Mouse (Mus musculus) liver, embryonic 14.5 days (tissue): Measurements from ENCODE around the gene Trappc3. TPM values are rescaled to one million over a fixed set of nuclear protein-coding genes. Genes with fewer than 3 reads are reported as not detected.

Experiments
- ATAC-seq: fragments of 200-750 bp; cut with Nextera tagmentation; 2 replicates; pipeline ENCODE4 v1.8.0; 2017; ENCODE audit warnings: moderate number of reproducible peaks, mild to moderate bottlenecking, moderate library complexity; ENCODE audit not compliant: insufficient read depth
- DNase-seq, 3 experiments: peaks; one replicate each; pipeline ENCODE4 v3.0.0-alpha.2; 2012 to 2013; ENCODE audit warnings: low read depth in 3 of 3, low spot score in 3 of 3
- H3K27ac ChIP-seq: fragments of 300-500 bp; sonication (generic); 2 replicates; pipeline ENCODE4 v1.5.1; 2014; ENCODE audit warnings: moderate library complexity, mild to moderate bottlenecking, control low read depth, inconsistent platforms
- H3K27me3 ChIP-seq: fragments of 300-500 bp; sonication (generic); 2 replicates; pipeline ENCODE4 v1.6.1; 2014; ENCODE audit warnings: mild to moderate bottlenecking, low read length, moderate library complexity; ENCODE audit not compliant: control insufficient read depth, insufficient read depth
- H3K36me3 ChIP-seq: fragments of 300-500 bp; sonication (generic); replicated peaks from 2 replicates; pipeline ENCODE4 v1.6.1; 2014; ENCODE audit warnings: low read depth; ENCODE audit not compliant: control insufficient read depth, insufficient read depth
- H3K4me1 ChIP-seq, 2 experiments: fragments of 200-500 bp in 1 of 2; fragments of 300-500 bp in 1 of 2; sonication (generic) in 1 of 2; replicated peaks; 2 replicates each; pipeline ENCODE4 v1.6.1; 2012 to 2014; ENCODE audit warnings: antibody characterized with exemption in 1 of 2, inconsistent platforms in 1 of 2, low read length in 1 of 2; ENCODE audit not compliant: control insufficient read depth in 2 of 2, insufficient read depth in 2 of 2
- H3K4me2 ChIP-seq: fragments of 300-500 bp; sonication (generic); 2 replicates; pipeline ENCODE4 v1.6.1; 2014; ENCODE audit warnings: low read depth, mild to moderate bottlenecking, control low read depth, moderate library complexity
- H3K4me3 ChIP-seq, 2 experiments: fragments of 200-500 bp in 1 of 2; fragments of 300-500 bp in 1 of 2; sonication (generic) in 1 of 2; 2 replicates each; pipeline ENCODE4 v1.5.1; 2012 to 2014; ENCODE audit warnings: low read depth in 2 of 2, low read length in 2 of 2, mild to moderate bottlenecking in 2 of 2, control low read depth in 1 of 2, inconsistent platforms in 1 of 2, moderate library complexity in 1 of 2; ENCODE audit not compliant: insufficient read depth in 1 of 2
- H3K9ac ChIP-seq: fragments of 300-500 bp; sonication (generic); replicated peaks from 2 replicates; pipeline ENCODE4 v1.6.1; 2014; ENCODE audit warnings: mild to moderate bottlenecking, control low read depth, moderate library complexity
- H3K9me3 ChIP-seq: fragments of 300-500 bp; sonication (generic); 2 replicates; pipeline ENCODE4 v1.6.1; 2016; ENCODE audit warnings: low read length, mixed read lengths; ENCODE audit not compliant: control insufficient read depth
- CTCF ChIP-seq: IDR thresholded peaks from 2 replicates; pipeline ENCODE4 v1.5.1; 2016; ENCODE audit warnings: antibody characterized with exemption, low read depth, control low read depth
- EP300 ChIP-seq: IDR thresholded peaks from 2 replicates; pipeline ENCODE4 v1.6.1; 2016; ENCODE audit warnings: antibody characterized with exemption, low read depth
- WGBS: fragments of 180-500 bp; shearing (Covaris S2); extraction: QIAGEN DNeasy Blood & Tissue Kit; methylation state at CpG from one replicate; pipeline ENCODE4 v1.1.7; 2014; ENCODE audit not compliant: insufficient replicate concordance; 5-methylcytosine and 5-hydroxymethylcytosine counted together
- polyA plus RNA-seq, 2 experiments: library from polyadenylated mRNA; depleted of rRNA in 1 of 2; stranded (reverse) in 1 of 2; unstranded in 1 of 2; fragments of >200 nt; fragmentation: Nextera tagmentation in 1 of 2; extraction: Ambion mirVana in 1 of 2; gene quantifications; 2 replicates each; pipeline versions ENCODE4 v1.2.1 to v1.2.3; 2012 to 2014

Trappc3 gene
- polyA plus RNA-seq, 2 experiments = 8.8 to 23.4 TPM

DNA sequence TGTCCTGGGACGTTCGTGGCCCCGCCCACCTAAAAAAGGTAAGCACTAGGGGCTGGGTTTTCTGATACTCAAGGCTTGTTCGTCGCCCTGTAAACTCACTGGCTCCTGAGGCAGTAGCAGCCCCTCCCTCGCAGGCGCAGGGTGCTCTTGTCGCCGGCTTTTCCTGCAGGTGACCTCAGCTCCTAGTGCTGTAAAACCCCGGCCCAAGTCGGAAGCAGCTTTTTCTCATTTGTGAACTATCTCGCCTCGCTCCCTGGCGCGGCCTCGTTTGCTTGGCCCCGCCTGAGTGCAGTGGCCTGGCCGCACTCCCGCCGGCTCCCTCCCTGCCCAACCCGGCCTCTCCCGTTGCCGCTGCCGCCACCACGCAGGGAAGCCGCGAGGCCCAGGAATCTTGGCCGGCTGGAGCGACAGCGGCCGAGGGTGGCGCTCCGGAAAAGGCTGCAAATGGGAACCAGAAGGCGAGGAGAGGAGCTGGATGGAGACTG, 34.5 kb downstream of the Trappc3 start:
- 2% methylated on average over 34 of the region's 34 CpGs for WGBS
- no peaks in the 10 kb centered on the region for H3K9me3 ChIP-seq
- H3K27ac ChIP-seq = no peak overlapping the region
- H3K9ac ChIP-seq = no peak overlapping the region
- DNase-seq (no peak), ATAC-seq (no peak)
- H3K27me3 ChIP-seq = peaks cover 44% of the 10 kb centered on the region
- no peaks in the 10 kb centered on the region for H3K4me1 ChIP-seq
- peak overlapping the region; percentile 7 for H3K4me2 ChIP-seq
- no peaks in the 10 kb centered on the region for H3K36me3 ChIP-seq
- TF ChIP-seq CTCF (no peak), EP300 (no peak)
- H3K4me3 ChIP-seq = no peak overlapping the region

DNA sequence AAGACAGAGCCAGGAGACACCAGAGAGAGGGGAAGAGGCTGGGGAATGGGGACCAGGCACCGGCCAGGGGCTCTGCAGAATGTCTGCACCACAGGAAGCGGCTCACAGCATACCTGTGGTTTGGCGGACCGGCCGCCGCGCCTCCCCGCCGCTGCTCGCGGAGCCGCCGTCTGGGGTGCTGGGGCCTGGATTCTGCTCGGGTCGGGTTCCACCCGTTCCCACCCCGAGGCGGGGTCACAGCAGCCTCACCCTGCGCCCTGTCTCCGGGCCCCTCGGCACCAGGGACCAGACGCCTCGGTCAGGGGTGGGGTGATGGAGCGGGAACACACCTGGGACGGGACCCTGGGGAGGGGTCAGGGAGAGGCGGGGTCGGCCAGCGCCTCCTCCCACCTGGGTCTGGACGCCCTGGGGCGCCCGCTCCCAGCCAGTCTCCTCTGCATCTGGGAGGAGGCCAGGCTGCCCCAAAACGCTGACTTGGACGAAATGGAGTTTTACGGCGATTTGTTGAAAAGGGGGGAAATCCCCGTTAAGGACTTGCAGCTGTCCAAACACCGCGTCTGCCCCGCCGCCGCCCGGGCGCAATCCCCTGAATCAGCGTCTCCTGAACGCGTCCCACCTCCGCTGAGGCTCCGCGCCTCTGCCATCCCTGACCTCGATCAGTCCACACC, 38.9 kb downstream of the Trappc3 start:
- Histone ChIP-seq H3K9me3 (no peaks in the 10 kb centered on the region; the same call in 1 of the 2 replicates), H3K36me3 (no peaks in the 10 kb centered on the region), H3K4me1 (no peaks in the 10 kb centered on the region), H3K27me3 (peaks cover 55% of the 10 kb centered on the region), H3K4me2 (peak overlapping the region; percentile 41), H3K27ac (no peak overlapping the region), H3K4me3 (no peak overlapping the region; a peak in 1 of 4 replicates), H3K9ac (no peak overlapping the region)
- TF ChIP-seq CTCF (no peak), EP300 (no peak)
- WGBS = 2% methylated on average over 50 of the region's 50 CpGs
- ATAC-seq (no peak), DNase-seq (no peak)

DNA sequence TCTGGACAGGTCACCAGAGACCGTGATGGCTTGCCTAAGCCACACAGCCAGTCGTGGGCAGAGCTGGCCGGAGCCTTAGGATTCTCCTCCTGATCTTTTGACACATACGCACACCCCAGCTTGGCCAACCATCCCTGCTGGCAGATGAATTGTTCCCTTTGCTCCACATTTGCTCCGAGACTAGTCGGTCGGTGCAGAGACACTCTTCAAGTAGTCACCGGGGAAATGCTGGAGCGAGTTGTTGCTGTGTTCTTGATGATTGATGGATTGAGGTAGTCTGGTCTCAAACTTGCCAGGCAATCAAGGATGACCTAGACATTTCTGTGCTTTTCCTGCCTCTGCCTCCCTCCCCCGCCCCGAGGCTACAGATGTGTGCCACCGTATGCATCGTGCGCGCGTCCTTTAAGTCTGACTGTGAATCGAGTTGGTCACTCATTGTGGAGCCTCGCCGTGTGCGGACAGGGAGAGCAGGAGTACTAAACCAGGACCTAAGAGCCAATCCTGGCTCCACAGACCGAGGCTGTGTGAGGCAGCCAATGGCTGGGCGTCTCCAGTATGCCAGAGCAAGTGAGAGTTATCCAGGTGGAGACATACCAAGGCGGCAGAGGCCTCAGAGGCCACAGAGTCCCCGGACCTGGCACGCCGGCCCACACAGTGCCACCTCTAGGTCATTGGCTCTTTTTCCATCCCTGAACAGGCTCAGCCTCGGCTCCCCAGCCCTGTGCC, 39.6 kb downstream of the Trappc3 start:
- Histone ChIP-seq H3K4me1 (no peaks in the 10 kb centered on the region), H3K9me3 (no peaks in the 10 kb centered on the region; the same call in 1 of the 2 replicates), H3K4me3 (no peak overlapping the region), H3K27me3 (peaks cover 48% of the 10 kb centered on the region), H3K36me3 (no peaks in the 10 kb centered on the region), H3K4me2 (no peak overlapping the region; the same call in 1 of the 2 replicates), H3K27ac (no peak overlapping the region), H3K9ac (no peak overlapping the region)
- no peak for ATAC-seq
- WGBS = 6% methylated on average over 27 of the region's 27 CpGs
- no peak for DNase-seq
- no peak for TF ChIP-seq CTCF
- TF ChIP-seq EP300 = no peak

DNA sequence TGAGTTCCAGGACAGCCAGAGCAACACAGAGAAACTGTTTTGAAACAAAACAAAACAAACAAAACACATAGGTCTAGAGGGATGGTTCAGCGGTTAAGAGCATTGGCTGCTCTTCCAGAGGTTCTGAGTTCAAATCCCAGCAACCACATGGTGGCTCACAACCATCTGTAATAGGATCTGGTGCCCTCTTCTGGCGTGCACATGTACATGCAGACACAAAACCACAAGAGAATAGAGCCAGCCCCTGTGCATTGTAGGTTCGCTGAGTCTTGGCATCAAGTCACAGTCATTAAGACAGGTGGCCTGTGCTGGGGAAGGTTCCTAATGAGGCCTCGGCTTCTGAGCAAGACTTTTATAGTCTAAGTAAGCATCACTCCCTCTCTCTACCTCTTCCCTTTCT, 41.8 kb downstream of the Trappc3 start:
- H3K4me3 ChIP-seq = no peak overlapping the region
- no peak overlapping the region for H3K9ac ChIP-seq
- no peaks in the 10 kb centered on the region for H3K36me3 ChIP-seq
- H3K27me3 ChIP-seq = peaks cover 34% of the 10 kb centered on the region
- no peaks in the 10 kb centered on the region; the same call in 1 of the 2 replicates for H3K9me3 ChIP-seq
- TF ChIP-seq EP300 = no peak
- peak; percentile 53 for TF ChIP-seq CTCF
- H3K4me1 ChIP-seq = no peaks in the 10 kb centered on the region
- 47% methylated on average over 4 of the region's 4 CpGs for WGBS
- H3K4me2 ChIP-seq = no peak overlapping the region
- ATAC-seq (no peak), DNase-seq (no peak)
- H3K27ac ChIP-seq = no peak overlapping the region

DNA sequence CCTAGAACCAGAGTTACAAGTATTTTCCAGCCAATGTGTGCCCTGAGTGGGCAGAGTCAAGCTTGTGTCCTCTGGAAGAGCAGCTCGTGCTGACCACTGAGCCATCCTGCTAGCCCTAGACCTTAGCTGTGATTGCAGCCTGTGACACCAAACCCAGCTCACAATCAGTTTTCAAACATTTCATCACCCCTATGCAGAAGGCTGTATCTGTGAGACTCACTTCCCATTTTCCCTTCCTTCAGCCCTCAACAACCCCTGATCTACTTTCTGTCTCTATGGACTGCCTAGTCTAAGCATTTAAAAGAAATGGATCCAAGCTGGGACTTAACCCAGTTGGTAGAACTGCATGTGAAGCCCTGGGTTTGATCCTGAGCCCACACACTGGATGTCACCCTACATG, 43.3 kb downstream of the Trappc3 start:
- no peak overlapping the region for H3K4me2 ChIP-seq
- H3K9me3 ChIP-seq = no peaks in the 10 kb centered on the region; the same call in 1 of the 2 replicates
- WGBS = 85% methylated on average over 1 of the region's 1 CpGs
- DNase-seq = no peak
- peaks cover 25% of the 10 kb centered on the region for H3K27me3 ChIP-seq
- H3K4me1 ChIP-seq = no peaks in the 10 kb centered on the region
- H3K4me3 ChIP-seq = no peak overlapping the region
- no peak for ATAC-seq
- no peaks in the 10 kb centered on the region for H3K36me3 ChIP-seq
- H3K27ac ChIP-seq = no peak overlapping the region
- TF ChIP-seq CTCF (no peak), EP300 (no peak)
- no peak overlapping the region for H3K9ac ChIP-seq
